Mouse (Mus musculus) left cerebral cortex, adult 8-10 months (tissue): ENCODE results near the gene 2210016L21Rik. TPM values are rescaled to one million over a fixed set of nuclear protein-coding genes. Genes with fewer than 3 reads are reported as not detected.
A peak's percentile ranks its signal among the peaks of the same experiment; 100 is the strongest.

ENCODE experiments used
- DNase-seq, 2 experiments: peaks; one replicate each; pipeline ENCODE4 v3.0.0; 2022; ENCODE audit warnings: low spot score in 2 of 2
- total RNA-seq, 4 experiments: library from RNA; stranded (reverse); gene quantifications; 2 replicates each; pipeline ENCODE4 v1.2.4; 2022

2210016L21Rik gene
- total RNA-seq, 4 experiments from 2014 or later = 192 to 228 (median 217) TPM

GRCm38 (mm10) chr5:114978473-114978872, 36.5 kb downstream of the 2210016L21Rik start:
- no peak for DNase-seq

GRCm38 (mm10) chr5:114978888-114979249, 36.9 kb downstream of the 2210016L21Rik start:
- no peak for DNase-seq

GRCm38 (mm10) chr5:114979250-114980121, 37.5 kb downstream of the 2210016L21Rik start:
- DNase-seq = peak; percentile 33 to 61

DNA sequence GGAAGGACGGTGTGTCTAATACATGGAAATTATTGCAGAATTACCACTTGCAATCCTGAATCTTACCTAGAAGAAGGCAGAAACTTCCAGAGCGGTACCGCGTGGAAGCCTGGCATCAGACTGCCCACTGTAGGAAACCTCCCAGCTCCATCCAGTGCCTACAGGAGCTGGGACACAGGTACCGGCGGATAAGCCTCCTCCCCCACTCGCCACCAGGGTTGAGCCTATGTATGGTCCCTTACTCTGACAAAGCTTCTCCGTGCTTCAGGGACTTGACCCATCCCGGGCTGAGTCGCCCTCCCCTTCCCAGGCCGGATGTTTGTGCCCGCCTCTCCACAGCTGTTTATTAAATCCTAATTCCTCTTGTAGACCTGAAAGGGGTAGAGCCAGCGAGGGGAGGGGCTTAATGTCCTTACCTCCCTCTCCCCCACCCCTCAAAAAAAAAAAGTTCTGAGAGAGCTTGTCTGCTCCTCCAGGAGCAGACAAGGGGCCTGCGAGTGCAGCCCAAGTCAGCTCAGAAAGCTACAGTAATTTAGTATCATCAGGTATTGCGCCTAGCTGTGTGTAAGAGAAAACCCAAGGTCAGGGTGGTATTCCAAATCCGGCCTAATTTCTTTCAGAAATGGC, 38.3 kb downstream of the 2210016L21Rik start:
- no peak for DNase-seq

DNA sequence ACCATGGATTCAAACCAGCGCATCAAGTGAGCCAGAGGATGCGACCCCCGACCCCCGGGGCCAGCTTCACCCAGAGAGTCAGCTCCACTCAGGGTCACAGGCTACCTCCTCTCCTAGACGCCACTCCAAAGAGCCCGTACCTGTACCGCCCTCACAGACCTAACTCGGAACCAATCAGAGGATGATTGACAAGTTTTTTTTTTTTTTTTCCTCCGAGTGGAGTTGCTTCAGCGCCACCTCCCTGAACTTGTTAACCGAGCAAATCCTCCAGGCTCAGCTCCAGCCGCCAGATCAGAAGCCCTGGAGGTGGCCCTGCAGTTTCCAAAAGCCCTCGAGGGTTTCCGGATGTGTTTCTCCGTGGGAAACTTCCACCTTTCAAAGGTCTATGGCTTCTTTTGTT, 40.0 kb downstream of the 2210016L21Rik start:
- no peak for DNase-seq

DNA sequence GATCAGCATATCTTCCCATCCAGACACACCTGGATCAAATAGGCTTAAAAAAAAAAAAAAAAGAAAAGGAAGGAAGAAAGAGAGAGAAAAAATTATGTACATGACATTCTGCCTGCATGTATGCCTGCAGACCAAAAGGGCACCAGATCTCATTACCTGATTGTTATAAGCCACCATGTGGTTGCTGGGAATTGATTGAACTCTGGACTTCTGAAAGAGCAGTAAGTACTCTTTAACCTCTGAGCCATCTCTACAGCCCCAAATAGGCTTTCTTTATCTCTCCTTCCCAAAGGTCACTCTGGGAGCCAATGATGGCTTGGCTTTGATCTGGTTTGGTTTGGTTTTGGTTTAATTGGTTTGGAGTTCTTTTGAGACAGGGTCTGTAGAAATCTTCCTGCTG, 43.1 kb downstream of the 2210016L21Rik start:
- no peak for DNase-seq

DNA sequence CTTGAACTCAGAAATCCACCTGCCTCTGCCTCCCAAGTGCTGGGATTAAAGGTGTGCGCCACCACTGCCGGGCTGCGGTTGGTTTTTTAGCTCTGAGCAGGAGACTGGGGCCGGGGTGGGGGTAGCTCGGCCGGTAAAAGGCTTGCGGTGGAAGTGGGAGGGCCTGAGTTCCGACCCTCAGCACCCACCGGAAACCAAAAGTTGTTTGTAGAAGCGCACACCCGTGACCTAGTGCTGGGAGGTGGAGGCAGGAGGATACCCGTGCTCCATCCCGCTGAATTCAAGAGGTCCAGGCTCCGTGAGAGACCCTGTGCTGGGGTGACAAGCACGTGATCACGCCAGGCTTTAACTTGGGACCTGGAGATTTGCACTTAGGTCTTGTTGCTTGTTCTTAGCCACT, 54.5 kb downstream of the 2210016L21Rik start:
- DNase-seq = no peak

DNA sequence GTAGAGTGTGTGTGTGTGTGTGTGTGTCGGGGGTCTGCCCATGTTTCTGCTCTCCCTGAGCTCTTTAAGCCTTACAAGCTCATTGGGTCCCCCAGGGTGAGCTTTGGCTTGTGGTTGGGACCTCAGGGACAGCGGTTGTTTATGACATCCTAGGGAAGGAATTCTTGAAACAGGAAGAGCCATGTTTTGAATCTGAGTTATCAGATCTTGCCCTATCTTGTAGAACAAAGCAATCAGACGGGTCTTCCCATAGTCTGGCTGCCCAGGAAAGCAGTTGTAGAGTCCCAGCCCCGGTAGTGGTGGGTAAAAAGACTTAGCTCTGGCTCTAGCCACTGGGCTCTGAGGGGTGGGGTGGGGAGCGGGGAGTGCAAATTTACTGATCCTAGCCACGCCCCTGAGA, 55.4 kb downstream of the 2210016L21Rik start:
- DNase-seq = no peak

Other genes with a start within 250 kb of the 2210016L21Rik start
- gene Tchp, start 234.4 kb upstream of the 2210016L21Rik start, total RNA-seq = 10 to 100 TPM; 10.7 to 18.7 (median 13.2) TPM
- 10 to 100 TPM; 39.5 to 52.2 (median 45.9) TPM for gene Ankrd13a, start 167.5 kb upstream of the 2210016L21Rik start, total RNA-seq
- gene Git2, start 166.6 kb upstream of the 2210016L21Rik start, total RNA-seq = 10 to 100 TPM; 50.4 to 53.8 (median 52.0) TPM
- 100 to 1,000 TPM; 142 to 159 (median 153) TPM for gene 1500011B03Rik, start 118.7 kb upstream of the 2210016L21Rik start, total RNA-seq
- not detected for gene 4930519G04Rik, start 88.5 kb upstream of the 2210016L21Rik start, total RNA-seq
- gene Gm9936, start 83.5 kb upstream of the 2210016L21Rik start, total RNA-seq = 1 to 10 TPM in 1 of 4 experiments, under 1 TPM in 3; 0.57 to 1.1 (median 0.83) TPM
- gene Oasl2, start 45.2 kb upstream of the 2210016L21Rik start, total RNA-seq = 1 to 10 TPM; 2.3 to 6.1 (median 3.9) TPM
- under 1 TPM in 2 of 4 experiments, not detected in 2; 0.35 to 0.68 TPM for gene Oasl1, start 18.9 kb upstream of the 2210016L21Rik start, total RNA-seq
- gene Hnf1a, start 28.9 kb downstream of the 2210016L21Rik start, total RNA-seq = not detected
- 10 to 100 TPM; 83.7 to 90.3 (median 85.0) TPM for gene Sppl3, start 69.0 kb downstream of the 2210016L21Rik start, total RNA-seq
- gene Gm10401, start 156.1 kb downstream of the 2210016L21Rik start, total RNA-seq = not detected
- gene Acads, start 177.2 kb downstream of the 2210016L21Rik start, total RNA-seq = 1 to 10 TPM; 7.8 to 9.2 (median 8.9) TPM
- 10 to 100 TPM; 21.2 to 26.9 (median 24.2) TPM for gene Unc119b, start 192.8 kb downstream of the 2210016L21Rik start, total RNA-seq
- 10 to 100 TPM; 66.1 to 84.8 (median 72.3) TPM for gene Mlec, start 216.0 kb downstream of the 2210016L21Rik start, total RNA-seq